Mouse (Mus musculus): ENCODE data around the gene Gm49380. TPM values are rescaled to one million over a fixed set of nuclear protein-coding genes. Genes with fewer than 3 reads are reported as not detected.
A peak's percentile ranks its signal among the peaks of the same experiment; 100 is the strongest.

Gene Gm49380
- polyA plus RNA-seq, 1 experiment from 2014 or later, result not detected

DNA sequence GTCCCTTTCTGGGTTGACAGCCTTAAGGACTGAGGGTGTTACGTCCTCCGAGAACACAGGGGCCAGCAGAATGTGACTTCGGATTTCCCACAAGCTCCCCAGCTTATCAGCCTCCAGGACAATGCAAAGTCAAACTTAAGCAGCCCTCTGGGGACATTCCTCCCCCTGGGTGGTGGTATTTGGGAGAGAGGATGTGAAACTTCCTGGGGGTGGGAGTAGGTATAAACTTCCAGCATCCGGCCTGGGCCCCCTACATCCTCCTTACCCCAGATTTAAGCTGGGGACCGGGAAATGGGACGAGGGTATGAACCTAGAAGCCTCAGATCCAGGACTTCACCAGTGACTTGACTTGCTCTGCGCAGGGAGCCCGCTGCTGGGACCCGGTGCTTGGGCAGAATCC lies 16.3 kb upstream of the Gm49380 start:
- Histone ChIP-seq H3K4me3 (ENCODE audit: low read depth, low read length) (peak overlapping the region; percentile 34), H3K4me2 (ENCODE audit: low read depth, low read length, severe bottlenecking) (peak overlapping the region; percentile 72), H3K27me3 (ENCODE audit: control insufficient read depth, insufficient read depth, low read length) (peaks cover 14% of the 10 kb centered on the region), H3K4me1 (replicated peaks; ENCODE audit: control insufficient read depth, insufficient read depth, low read length) (peaks cover 14% of the 10 kb centered on the region; the same call in 1 of the 2 replicates), H3K27ac (ENCODE audit: low read depth, low read length) (peak overlapping the region; percentile 37; the same call in 1 of the 2 replicates), H3K36me3 (ENCODE audit: control insufficient read depth, insufficient read depth, low read length) (no peaks in the 10 kb centered on the region), H3K9ac (ENCODE audit: low read length) (peak overlapping the region; percentile 61), H3K9me3 (ENCODE audit: control insufficient read depth, low read length) (no peaks in the 10 kb centered on the region)
- ATAC-seq (replicated peaks; ENCODE audit: low FRiP score) (no peak), DNase-seq (ENCODE audit: low spot score) (no peak)
- 6% methylated on average over 9 of the region's 9 CpGs for WGBS

DNA sequence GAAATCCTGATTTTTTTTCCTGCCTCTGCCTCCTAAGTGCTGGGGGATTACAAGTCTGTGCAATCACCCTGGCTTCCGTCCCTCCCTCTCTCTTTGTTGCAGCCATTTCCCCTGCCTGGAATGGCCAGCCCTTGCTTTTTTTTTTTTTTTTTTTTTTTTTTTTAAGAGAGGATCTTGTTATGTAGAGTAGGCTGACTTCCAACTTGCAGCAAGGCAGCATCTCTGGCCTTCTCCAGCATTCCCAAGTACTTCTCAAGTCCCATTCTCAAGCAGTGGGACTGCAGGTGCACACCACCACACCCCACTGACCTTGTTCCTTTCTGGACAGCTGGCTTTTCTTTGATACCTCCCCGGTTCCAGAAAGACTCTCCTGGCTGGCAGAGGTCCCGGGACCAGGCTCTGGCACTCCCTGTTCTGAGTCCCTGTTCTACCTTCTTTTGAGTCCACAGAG lies 14.1 kb upstream of the Gm49380 start:
- no peak overlapping the region for H3K4me2 ChIP-seq (ENCODE audit: low read depth, low read length, severe bottlenecking)
- WGBS, result 47% methylated on average over 3 of the region's 3 CpGs
- H3K4me1 ChIP-seq (replicated peaks; ENCODE audit: control insufficient read depth, insufficient read depth, low read length), result peaks cover 7% of the 10 kb centered on the region; the same call in 1 of the 2 replicates
- no peaks in the 10 kb centered on the region for H3K36me3 ChIP-seq (ENCODE audit: control insufficient read depth, insufficient read depth, low read length)
- H3K27me3 ChIP-seq (ENCODE audit: control insufficient read depth, insufficient read depth, low read length), result no peaks in the 10 kb centered on the region; the same call in 1 of the 2 replicates
- ATAC-seq (replicated peaks; ENCODE audit: low FRiP score) (no peak), DNase-seq (ENCODE audit: low spot score) (no peak)
- no peaks in the 10 kb centered on the region for H3K9me3 ChIP-seq (ENCODE audit: control insufficient read depth, low read length)
- H3K27ac ChIP-seq (ENCODE audit: low read depth, low read length), result no peak overlapping the region
- no peak overlapping the region for H3K9ac ChIP-seq (ENCODE audit: low read length)
- H3K4me3 ChIP-seq (ENCODE audit: low read depth, low read length), result no peak overlapping the region

DNA sequence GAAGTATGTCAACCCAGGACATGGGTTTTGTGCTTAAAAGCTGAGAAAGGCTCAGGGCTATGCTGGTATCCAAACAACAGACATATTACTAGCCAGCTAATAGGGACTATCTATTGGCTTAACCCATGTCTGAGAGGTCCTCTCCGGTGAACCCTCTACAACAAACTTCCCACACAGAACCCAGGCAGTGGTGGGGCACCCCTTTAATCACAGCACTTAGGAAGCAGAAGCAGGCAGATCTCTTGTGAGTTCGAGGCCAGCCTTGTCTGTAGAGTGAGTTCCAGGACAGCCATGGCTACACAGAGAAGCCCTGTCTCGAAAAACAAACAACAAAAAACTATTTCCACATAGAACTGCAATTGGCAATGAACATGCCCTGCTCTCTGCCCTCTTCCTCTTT lies 13.4 kb upstream of the Gm49380 start:
- no peak for ATAC-seq (replicated peaks; ENCODE audit: low FRiP score)
- Histone ChIP-seq H3K9ac (ENCODE audit: low read length) (no peak overlapping the region), H3K4me1 (replicated peaks; ENCODE audit: control insufficient read depth, insufficient read depth, low read length) (peaks cover 7% of the 10 kb centered on the region; the same call in 1 of the 2 replicates), H3K27me3 (ENCODE audit: control insufficient read depth, insufficient read depth, low read length) (no peaks in the 10 kb centered on the region; the same call in 1 of the 2 replicates), H3K4me3 (ENCODE audit: low read depth, low read length) (no peak overlapping the region), H3K27ac (ENCODE audit: low read depth, low read length) (no peak overlapping the region), H3K9me3 (ENCODE audit: control insufficient read depth, low read length) (no peaks in the 10 kb centered on the region), H3K4me2 (ENCODE audit: low read depth, low read length, severe bottlenecking) (no peak overlapping the region), H3K36me3 (ENCODE audit: control insufficient read depth, insufficient read depth, low read length) (no peaks in the 10 kb centered on the region)
- 94% methylated on average over 3 of the region's 3 CpGs for WGBS
- DNase-seq (ENCODE audit: low spot score), result no peak

DNA sequence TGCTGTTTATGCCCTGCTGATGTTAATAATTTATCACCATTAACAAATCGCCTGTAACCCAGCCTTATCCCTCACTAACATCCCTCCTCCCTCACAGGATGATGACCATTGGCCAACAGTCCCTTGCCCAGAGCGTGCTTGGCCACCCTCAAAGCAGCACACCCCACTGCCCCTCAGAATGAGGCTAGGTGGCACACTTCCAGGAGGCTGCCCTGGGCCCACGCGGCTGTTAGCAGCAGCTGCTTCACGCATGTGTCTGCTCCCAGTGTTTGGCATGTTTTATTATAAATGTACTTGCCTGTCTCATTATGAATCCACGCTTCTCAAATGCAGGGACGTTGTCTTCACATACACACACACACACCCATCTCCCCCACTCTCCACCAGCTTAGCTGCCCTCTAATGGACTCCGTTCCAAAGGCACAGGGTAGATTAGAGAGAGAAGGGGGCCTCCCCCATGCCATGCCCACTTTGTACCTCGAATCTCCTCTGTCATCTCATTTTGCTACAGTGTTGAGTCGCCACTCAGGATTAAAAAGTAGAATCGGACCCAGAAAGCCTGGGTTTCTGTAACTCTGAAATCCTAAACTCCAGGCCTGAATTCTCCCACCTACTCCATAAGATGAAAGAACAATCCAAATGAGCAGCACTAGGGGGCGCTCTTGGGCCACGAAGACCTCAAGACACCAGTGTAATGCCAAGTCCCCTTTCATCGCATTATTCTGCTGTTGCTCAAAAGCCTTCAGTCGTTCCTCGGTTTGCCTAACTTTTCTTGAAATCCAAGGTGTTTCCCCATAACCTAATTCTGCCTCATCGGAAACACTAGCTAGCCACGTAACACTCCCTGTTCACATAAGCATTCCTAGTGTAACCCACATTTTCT lies 12.5 kb upstream of the Gm49380 start:
- H3K36me3 ChIP-seq (ENCODE audit: control insufficient read depth, insufficient read depth, low read length), result no peaks in the 10 kb centered on the region
- peaks cover 7% of the 10 kb centered on the region; the same call in 1 of the 2 replicates for H3K4me1 ChIP-seq (replicated peaks; ENCODE audit: control insufficient read depth, insufficient read depth, low read length)
- no peaks in the 10 kb centered on the region for H3K27me3 ChIP-seq (ENCODE audit: control insufficient read depth, insufficient read depth, low read length)
- no peak overlapping the region for H3K4me3 ChIP-seq (ENCODE audit: low read depth, low read length)
- H3K4me2 ChIP-seq (ENCODE audit: low read depth, low read length, severe bottlenecking), result no peak overlapping the region
- DNase-seq (ENCODE audit: low spot score) (peak; percentile 93), ATAC-seq (replicated peaks; ENCODE audit: low FRiP score) (no peak; the same call in 1 of the 2 replicates)
- H3K9me3 ChIP-seq (ENCODE audit: control insufficient read depth, low read length), result no peaks in the 10 kb centered on the region
- H3K27ac ChIP-seq (ENCODE audit: low read depth, low read length), result no peak overlapping the region
- peak overlapping the region; percentile 2; the same call in 1 of the 2 replicates for H3K9ac ChIP-seq (ENCODE audit: low read length)
- 34% methylated on average over 18 of the region's 18 CpGs for WGBS

DNA sequence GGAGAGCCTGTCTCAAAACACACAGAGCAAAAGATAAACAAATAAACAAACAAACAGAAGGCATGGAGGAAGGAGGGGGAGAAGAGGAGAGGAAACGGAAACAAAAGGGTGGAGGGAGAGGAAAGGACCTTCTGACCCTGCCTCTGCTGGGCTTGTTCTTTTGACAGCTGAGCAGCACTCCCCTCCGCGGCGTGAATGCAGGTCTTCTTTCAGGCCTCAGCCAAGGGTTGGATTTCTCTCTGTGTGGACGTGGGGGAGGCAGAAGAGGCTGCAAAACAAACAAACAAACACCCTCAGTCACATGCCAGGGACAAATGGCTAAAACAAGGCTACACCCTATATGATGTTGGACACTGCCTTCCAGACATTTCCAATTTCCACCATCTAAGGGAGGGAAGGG lies 11.7 kb upstream of the Gm49380 start:
- Histone ChIP-seq H3K4me2 (ENCODE audit: low read depth, low read length, severe bottlenecking) (no peak overlapping the region), H3K9ac (ENCODE audit: low read length) (no peak overlapping the region), H3K4me1 (replicated peaks; ENCODE audit: control insufficient read depth, insufficient read depth, low read length) (peaks cover 2% of the 10 kb centered on the region; the same call in 1 of the 2 replicates), H3K9me3 (ENCODE audit: control insufficient read depth, low read length) (no peaks in the 10 kb centered on the region), H3K27me3 (ENCODE audit: control insufficient read depth, insufficient read depth, low read length) (no peaks in the 10 kb centered on the region), H3K4me3 (ENCODE audit: low read depth, low read length) (no peak overlapping the region), H3K27ac (ENCODE audit: low read depth, low read length) (no peak overlapping the region), H3K36me3 (ENCODE audit: control insufficient read depth, insufficient read depth, low read length) (no peaks in the 10 kb centered on the region)
- ATAC-seq (replicated peaks; ENCODE audit: low FRiP score) (no peak), DNase-seq (ENCODE audit: low spot score) (no peak)
- WGBS, result 53% methylated on average over 5 of the region's 5 CpGs

DNA sequence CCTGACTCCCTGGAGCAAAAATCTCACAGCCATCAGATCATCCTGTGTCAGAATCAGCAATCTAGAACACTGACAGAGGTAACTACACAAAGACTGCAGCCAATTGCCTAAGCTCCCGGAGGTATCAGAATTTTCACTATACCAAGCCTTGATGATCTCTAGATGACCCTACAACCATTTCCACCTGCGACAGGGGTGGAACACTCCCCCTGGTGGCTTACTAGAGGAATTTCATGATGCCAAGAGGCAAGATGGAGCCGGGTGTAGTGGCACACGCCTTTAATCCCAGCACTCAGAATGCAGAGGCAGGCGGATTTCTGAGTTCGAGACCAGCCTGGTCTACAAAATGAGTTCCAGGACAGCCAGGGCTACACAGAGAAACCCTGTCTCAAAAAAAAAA lies 11.0 kb upstream of the Gm49380 start:
- ATAC-seq (replicated peaks; ENCODE audit: low FRiP score) (no peak), DNase-seq (ENCODE audit: low spot score) (no peak)
- Histone ChIP-seq H3K4me3 (ENCODE audit: low read depth, low read length) (no peak overlapping the region), H3K4me2 (ENCODE audit: low read depth, low read length, severe bottlenecking) (no peak overlapping the region), H3K4me1 (replicated peaks; ENCODE audit: control insufficient read depth, insufficient read depth, low read length) (no peaks in the 10 kb centered on the region; the same call in 1 of the 2 replicates), H3K9ac (ENCODE audit: low read length) (no peak overlapping the region), H3K27me3 (ENCODE audit: control insufficient read depth, insufficient read depth, low read length) (no peaks in the 10 kb centered on the region), H3K27ac (ENCODE audit: low read depth, low read length) (no peak overlapping the region), H3K36me3 (ENCODE audit: control insufficient read depth, insufficient read depth, low read length) (no peaks in the 10 kb centered on the region), H3K9me3 (ENCODE audit: control insufficient read depth, low read length) (no peaks in the 10 kb centered on the region)
- WGBS, result 70% methylated on average over 6 of the region's 6 CpGs

DNA sequence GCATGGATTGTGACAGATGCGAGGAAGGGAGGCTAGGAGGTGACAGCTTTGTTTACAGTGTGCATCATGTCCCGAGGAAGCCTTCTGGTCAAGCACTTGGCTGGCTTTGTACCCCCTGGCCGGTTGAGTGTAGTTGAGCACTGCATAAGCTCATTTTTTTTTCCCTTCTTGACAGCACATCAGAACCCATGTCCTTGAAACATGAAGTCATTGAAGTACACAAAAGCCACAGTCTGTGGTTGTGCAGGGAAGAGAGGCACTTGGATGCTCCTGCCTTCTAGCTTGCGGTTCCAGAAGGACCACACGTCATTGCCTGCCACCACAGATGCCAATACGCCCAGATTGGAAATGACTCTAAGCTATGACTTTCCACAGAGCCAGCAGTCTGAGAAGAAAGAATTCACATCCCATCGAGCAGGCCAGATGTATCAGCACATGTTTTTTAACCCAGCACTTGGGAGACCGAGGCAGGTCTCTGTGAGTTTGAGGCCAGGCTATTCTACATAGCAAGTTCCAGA lies 6.7 kb upstream of the Gm49380 start:
- Histone ChIP-seq H3K27me3 (ENCODE audit: control insufficient read depth, insufficient read depth, low read length) (no peaks in the 10 kb centered on the region), H3K4me3 (ENCODE audit: low read depth, low read length) (no peak overlapping the region), H3K9me3 (ENCODE audit: control insufficient read depth, low read length) (no peaks in the 10 kb centered on the region), H3K4me1 (replicated peaks; ENCODE audit: control insufficient read depth, insufficient read depth, low read length) (no peaks in the 10 kb centered on the region), H3K9ac (ENCODE audit: low read length) (no peak overlapping the region), H3K27ac (ENCODE audit: low read depth, low read length) (no peak overlapping the region), H3K36me3 (ENCODE audit: control insufficient read depth, insufficient read depth, low read length) (no peaks in the 10 kb centered on the region), H3K4me2 (ENCODE audit: low read depth, low read length, severe bottlenecking) (no peak overlapping the region)
- DNase-seq (ENCODE audit: low spot score) (no peak), ATAC-seq (replicated peaks; ENCODE audit: low FRiP score) (no peak)
- 86% methylated on average over 8 of the region's 8 CpGs for WGBS

DNA sequence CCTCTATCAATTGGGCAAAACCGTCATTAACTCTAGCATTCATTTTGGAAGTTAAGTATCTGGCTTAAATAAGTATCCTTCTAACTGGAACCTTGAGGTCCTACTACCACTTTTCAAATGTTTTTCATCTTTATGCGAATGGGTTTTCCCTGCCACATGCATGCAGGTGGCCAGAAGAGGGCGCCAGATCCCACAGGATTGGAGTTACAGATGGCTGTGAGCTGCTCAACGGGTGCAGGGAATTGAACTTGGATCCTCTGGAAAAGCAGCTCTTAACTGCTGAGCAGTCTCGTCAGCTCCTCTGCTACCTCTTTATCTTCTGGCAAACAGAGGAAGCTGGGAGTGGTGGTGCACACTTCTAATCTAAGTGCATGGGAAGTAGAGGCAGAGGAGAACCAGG lies 5.7 kb upstream of the Gm49380 start:
- DNase-seq (ENCODE audit: low spot score), result peak; percentile 72

More for the DNA sequence above, 5.7 kb upstream of the Gm49380 start:
- no peak overlapping the region for H3K27ac ChIP-seq (ENCODE audit: low read depth, low read length)
- H3K27me3 ChIP-seq (ENCODE audit: control insufficient read depth, insufficient read depth, low read length), result no peaks in the 10 kb centered on the region
- H3K36me3 ChIP-seq (ENCODE audit: control insufficient read depth, insufficient read depth, low read length), result no peaks in the 10 kb centered on the region
- no peak overlapping the region for H3K4me3 ChIP-seq (ENCODE audit: low read depth, low read length)
- 53% methylated on average over 5 of the region's 5 CpGs for WGBS
- H3K9me3 ChIP-seq (ENCODE audit: control insufficient read depth, low read length), result no peaks in the 10 kb centered on the region
- H3K4me2 ChIP-seq (ENCODE audit: low read depth, low read length, severe bottlenecking), result no peak overlapping the region
- no peak overlapping the region for H3K9ac ChIP-seq (ENCODE audit: low read length)
- H3K4me1 ChIP-seq (replicated peaks; ENCODE audit: control insufficient read depth, insufficient read depth, low read length), result no peaks in the 10 kb centered on the region
- ATAC-seq (replicated peaks; ENCODE audit: low FRiP score), result no peak
